Mouse (Mus musculus): ENCODE measurements around the gene Icam5.

DNA sequence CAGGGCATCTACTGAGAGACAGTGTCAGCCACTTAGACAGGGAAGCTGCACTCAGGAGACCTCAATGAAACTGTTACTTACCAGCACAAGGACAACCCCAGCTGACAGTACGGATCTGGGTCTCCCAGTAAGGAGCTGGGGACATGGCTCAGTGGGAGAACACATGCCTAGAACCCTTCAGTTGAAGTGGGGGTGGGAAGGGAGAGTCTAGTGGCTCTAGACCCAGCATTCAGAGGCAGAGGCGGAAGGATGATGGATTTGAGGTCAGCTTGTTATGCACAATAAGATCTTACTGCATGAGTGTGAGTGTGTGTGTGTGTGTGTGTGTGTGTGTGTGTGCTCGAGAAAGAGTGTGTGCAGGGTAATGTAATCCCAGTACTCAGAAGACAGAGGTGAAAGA lies 49.7 kb upstream of the Icam5 start:
- TF ChIP-seq CTCF (IDR thresholded peaks at IDR 0.05; ENCODE audit: insufficient read depth, low read depth, low read length) (no peak), POLR2A (IDR thresholded peaks at IDR 0.05; ENCODE audit: insufficient read depth, low read depth, low read length) (no peak)

All from olfactory bulb, adult 2 months (tissue).